Mouse (Mus musculus): ENCODE measurements around the gene Slc4a5. TPM values are rescaled to one million over a fixed set of nuclear protein-coding genes. Genes with fewer than 3 reads are reported as not detected.
A peak's percentile ranks its signal among the peaks of the same experiment; 100 is the strongest.
"Not testable (repeated sequence)": the region's sequence is repeated elsewhere in the genome, so short reads cannot be mapped to it uniquely, and the experiment has no call there.

Slc4a5 gene
- total RNA-seq, 4 experiments from 2014 or later, result not detected

DNA sequence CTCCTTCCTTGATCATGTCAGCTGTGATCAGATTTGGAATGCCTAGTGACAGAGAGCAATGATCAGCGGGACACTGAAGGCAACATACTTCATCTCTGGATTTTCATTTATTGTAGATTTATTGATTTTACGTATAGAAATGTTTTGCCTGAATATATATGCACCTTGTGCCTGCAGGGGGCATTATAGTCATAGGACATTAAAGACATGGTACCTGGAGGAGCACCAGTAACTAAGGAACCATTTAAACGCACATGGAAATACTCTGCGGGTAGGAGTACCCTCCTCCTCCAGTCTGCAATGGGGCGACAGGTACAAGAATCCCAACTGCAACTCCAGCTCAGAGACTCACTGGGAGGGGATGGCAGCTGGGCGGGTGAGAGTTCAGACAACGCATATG lies 89.4 kb downstream of the Slc4a5 start:
- no peak for DNase-seq (ENCODE audit: low spot score)

DNA sequence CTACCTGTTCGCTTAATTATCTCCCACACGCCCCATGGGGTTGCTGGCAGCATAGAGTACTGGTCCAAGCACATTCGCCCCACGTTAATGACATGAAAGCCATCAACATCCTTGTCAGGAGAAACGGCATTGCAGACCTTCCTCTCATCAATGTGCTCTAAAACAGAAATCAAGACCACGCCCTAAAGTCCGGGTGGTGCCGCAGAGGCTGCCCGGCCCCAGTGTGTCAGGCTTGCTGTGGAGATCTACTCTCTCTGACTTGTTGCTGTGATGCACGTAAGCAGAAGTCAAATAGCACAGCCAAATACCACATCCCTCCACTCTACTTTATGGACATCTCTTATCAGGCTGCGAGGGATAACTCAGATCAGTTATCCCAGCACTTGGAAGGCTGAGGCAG lies 91.6 kb downstream of the Slc4a5 start:
- DNase-seq (ENCODE audit: low spot score), result no peak

DNA sequence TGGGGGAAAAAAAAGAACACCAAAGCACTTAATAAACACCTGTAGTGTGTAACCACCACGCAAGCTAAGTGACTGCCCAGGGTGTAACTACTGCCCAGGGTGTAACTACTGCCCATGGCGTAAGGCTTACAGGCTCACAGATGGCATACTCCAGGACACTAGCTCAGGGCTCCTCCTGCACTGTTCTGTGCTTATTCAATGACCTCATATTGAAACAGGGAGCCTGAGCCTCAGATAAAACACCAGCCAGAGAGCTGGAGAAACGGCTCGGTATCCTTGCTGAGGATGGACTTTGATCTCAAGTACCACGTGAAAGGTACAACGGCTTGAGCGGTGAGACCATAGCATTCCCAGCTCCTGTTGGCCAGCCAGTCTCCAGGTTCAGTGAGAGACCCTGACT lies 92.4 kb downstream of the Slc4a5 start:
- DNase-seq (ENCODE audit: low spot score), result no peak

DNA sequence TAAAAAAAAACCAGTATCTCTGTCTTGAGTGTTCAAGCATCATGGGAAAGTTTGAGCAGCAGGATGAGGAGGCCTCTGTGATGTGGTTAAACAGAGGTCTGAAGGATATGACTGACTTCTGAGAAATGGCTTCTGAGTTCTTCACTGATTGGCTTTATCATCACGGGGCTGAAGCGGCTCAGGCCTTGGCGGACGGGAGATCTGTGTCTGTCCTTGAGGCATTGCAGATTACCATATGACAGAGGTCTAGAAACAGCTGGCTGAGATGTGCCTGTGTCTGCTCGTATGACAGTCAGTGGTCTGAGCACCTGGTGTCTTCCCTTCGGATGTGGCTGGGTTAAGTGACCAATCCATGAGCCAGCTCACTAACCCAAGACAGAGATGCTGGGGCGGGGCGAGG lies 92.9 kb downstream of the Slc4a5 start:
- DNase-seq (ENCODE audit: low spot score), result no peak

DNA sequence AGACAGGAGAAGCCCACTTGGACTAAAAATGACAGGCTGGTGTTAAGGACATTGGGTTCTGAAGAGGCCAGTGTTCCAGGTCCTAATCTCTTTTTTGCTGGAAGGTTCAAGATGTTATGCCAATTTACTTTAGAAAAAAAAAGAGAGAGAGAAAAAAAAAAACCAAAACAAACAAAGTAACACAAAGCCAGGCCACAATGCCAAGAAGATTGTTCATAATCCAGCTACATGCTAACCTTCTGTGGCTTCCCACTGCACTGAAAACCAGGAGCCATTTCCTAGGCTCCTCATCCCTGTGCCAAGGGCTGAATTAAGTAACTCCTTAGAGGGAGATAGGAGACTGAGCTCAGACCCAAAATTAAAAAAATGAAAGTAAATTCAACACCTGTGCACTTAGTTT lies 95.7 kb downstream of the Slc4a5 start:
- no peak for DNase-seq (ENCODE audit: low spot score)

DNA sequence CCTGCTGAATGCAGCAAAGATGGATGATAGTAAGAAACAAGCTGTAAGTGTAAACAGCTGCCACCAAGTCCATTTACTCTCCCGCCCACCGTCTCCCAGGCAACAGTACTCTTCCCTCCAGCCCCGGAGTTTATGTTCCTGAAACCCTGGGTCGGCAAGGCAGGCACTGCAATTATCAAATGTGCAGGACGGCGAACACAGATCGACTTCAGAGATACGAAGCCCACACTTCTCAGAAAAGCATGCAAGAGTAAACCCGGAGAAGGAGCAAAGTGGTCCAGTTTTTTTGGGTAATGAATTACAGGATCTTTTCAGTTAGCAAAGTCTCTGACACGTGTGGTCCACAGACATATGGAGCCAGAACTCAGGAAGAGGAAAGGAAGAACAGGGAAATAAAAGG lies 96.4 kb downstream of the Slc4a5 start:
- no peak for DNase-seq (ENCODE audit: low spot score)

DNA sequence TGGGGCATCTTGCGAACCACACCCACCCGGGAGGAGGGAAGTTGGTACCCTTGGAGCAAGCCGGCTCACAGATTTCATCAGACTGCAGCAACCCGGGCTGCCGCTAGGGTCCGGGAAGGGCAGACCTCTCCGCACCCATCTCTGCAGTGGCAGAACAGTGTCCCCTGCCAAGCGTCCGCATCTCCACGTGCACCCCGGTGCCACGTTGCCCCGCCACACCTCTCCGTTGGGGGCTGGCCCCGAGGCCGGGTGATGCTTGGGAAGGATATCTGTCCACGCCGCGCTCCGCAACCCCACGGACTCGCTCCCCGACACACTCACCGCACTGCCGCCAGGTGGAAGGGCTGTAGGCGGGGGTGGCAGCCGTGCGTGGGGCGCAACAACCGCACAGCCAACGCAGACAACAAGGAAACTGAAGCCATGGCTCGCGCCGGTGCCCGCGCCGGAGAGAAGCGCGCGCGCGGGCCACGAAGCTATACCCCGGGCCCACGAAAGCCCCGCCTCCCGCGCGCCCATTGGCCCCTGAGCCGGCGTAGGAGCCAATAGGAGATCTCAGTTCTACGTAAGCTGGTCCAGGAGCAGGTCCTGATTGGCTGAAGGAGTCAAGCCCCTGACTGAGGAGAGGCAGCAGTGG lies 97.6 kb downstream of the Slc4a5 start:
- peak; percentile 92 for DNase-seq (ENCODE audit: low spot score)

DNA sequence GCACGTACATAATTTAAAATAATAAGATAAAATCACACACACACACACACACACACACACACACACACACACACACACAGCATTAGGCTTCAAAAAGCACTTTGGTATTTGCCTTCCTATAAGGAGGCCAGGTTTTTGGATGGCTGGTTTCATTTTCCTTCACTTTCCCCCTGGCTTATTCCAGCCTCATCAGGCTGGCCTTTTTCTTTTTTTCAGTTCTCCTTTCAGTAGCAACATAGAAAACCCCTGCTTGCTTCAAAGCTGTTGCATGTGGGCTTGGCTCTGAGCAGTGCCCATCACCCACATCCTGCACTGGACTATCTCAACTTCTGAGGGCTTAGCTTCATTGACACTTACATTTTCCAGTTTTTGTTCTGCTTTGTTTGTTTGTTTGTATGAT lies 102.3 kb downstream of the Slc4a5 start:
- no peak for DNase-seq (ENCODE audit: low spot score)

DNA sequence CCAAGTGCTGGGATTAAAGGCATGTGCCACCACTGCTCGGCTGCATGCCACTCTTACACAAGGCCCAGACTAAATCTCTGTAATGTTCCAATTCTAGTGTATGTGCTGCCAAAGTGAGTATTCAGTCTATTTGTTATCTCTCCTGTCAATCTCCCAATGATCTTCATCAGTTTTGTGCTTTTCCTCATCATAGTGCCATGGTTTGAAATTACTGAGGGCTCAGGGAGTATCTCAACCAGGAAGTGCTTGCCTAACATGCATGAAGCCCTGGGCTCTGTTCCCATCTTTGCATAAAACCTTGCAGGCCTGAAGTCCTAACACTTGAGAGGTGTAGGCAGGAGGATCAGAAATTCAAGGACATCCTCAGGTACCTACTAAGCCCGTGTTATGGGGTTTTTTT lies 103.2 kb downstream of the Slc4a5 start:
- no peak for DNase-seq (ENCODE audit: low spot score)

DNA sequence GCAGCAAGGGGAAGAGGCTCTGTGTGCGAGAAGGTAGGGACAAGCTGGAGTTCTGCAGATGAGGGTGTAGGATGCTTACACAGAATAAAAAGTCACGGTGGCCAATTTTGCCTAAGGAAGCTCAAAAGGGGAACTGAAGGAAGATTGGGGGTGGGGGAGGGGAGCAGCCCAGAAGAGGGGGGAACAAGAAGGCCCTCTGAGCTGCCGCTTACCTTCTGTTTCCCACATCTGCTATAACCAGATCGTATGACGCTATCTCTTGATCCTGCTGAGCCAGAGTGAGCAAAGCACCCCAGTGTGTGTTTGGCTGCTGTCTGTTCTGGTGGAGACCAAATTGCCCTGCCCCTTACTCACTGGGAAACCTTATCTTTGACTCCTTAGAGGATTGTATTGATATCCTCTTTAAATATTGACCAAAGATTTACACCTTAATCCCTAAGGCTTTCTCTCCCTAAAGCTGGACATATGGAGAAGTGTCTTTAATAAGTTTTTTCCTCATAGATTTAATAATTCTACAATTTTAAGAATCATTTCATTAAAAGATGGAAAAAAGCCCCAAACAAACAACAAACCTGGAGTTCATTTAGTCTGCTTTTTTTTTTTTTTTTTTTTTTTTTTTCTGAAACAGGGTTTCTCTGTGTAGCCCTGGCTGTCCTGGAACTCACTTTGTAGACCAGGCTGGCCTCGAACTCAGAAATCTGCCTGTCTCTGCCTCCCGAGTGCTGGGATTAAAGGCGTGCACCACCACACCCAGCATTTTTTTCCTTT lies 104.2 kb downstream of the Slc4a5 start:
- DNase-seq (ENCODE audit: low spot score), result no peak

DNA sequence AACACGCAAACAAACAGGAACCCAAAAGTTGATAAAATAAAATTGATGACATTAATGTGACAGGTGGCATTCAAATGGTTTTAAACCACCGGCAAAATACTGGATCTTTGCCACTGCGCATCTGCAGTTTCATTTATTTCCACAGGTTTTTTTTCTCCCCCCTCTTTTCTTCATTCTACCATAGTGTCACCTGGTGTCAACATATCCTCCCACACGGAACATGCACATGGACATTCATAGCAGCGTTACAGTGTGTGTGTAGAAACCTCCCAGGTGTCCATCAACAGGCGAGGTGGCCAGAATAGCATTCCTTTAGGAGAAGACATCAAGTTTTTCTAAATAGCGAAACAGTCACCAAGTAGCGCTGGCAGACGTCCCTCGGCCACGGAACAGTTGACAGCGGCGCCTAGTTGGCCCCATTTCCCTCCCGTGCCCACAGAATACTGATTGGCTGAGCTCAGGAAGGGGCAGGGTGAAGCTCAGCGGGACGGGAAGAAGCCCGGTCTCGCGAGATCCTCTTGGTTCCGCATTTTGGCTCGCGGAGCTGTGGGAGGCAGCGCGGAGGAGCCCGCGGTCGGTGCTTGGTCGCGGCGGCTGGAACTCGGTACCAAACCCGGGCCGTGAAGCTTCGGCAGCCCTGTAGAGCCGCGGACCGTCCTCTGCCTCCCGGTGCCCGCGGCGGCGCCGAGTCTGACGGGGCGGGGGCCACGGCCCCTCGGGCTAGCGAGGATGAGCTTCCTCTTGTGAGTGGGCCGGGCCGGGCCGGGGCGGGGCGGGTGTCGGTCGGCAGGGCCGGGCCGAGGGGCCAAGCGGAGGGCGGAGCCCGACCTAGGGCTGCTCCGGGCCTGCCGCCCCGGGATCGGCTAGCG lies 106.1 kb downstream of the Slc4a5 start, which contains the start of the genes Mthfd2 and Mob1a:
Gene Mthfd2, minus strand, starts transcription at position 384 of the 869 bp plus-strand sequence.
Gene Mob1a, plus strand, starts transcription at position 492 of the 869 bp plus-strand sequence.
- DNase-seq (ENCODE audit: low spot score), result peak; percentile 96

DNA sequence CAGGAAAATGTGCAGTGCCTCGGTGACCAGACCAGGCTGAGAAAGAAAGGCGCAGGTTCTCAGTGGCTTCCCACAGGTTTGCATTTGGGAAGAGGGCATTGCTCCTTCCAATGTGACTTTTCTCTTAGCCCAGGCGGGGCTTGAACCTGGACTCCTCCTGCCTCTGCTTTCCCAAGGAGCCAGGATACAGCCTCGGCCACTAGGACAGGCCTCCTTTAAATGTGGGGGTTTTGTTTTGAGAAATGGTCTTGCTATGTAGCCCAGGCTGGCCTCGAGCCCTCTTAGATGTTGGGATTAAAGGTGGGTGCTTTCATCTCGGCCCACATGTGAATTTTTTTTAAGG lies 106.7 kb downstream of the Slc4a5 start:
- DNase-seq (ENCODE audit: low spot score), result no peak

DNA sequence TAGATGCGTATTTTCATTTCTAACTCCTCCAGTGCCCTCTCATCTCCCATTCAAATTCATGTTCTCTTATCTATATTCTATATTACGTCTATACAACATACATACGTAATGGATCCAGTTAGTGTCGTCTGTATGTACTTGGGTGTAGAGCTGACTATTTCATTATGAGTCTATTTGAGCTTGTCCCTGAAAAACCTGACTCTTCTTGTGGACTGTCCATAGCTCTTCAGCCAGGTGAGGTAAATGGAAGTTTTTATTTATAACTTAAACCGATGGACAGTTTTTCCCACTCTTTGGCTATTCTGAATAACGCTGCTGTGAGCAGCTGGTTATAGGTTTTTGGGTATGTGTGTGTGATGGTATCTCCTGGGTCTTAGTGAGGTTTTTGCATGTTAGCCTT lies 107.1 kb downstream of the Slc4a5 start:
- no peak for DNase-seq (ENCODE audit: low spot score)

DNA sequence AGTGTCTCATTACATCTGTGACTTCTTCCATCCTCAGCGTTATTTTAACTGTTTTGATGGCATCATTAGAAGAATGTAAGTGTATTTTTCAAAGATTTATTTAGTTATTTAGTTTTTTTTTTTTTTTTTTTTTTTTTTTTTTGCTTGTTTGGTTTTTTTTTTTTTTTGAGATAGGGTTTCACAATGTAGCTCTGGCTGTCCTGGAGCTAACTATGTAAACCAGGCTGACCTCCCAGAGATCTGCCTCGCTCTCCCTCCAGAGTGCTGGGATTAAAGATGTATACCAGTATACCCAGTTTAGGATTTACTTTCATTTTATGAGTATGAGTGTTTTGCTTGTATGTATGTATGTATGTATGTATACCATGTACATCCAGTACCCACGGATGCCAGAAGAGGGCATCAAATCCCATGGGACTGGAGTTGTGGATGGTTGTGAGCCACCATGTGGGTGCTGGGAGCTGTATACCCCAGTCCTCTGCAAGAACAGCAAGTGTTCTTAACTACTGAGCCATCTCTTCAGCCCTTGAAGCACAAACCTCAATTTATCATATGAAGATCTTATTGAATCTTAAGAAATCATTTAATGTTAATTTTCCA lies 108.1 kb downstream of the Slc4a5 start:
- no peak for DNase-seq (ENCODE audit: low spot score)

DNA sequence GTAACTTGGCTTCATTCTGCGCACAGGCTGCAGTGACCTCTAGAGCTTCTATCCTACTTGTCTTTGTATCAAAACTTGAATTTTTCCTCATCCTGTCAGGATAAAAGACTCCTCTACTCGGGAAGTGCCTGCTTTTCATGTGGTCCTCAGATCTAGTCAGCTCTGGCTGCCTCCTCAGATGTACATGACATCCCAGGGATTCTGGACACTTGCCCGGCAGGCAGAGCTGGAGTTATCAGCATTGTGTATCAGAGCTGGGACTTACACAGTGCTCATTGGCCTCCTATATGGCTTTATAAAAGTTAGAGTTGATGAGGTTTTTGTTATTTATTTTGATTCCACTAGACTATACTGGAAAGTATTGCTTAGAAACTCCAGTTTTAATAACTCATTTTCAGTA lies 121.8 kb downstream of the Slc4a5 start:
- no peak for DNase-seq (ENCODE audit: low spot score)

DNA sequence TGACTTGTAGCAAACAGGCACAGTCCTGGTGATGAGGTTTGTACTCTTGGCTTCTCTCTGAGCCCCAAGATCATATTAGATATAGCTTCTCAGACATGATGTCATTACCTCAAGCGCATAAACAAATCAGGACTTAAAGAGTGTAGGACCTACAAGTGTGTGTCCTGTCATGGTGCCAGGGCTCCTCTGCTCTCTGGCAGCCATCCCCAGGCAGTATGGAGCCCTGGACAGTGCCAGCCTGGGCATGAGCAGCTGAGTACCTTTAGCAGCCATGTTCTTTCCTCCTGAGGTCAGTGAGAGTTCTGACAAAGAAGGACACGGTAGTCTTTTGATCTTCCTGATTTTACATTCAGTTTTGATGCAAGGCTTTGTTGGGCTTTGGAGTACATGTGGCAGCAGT lies 123.3 kb downstream of the Slc4a5 start:
- no peak for DNase-seq (ENCODE audit: low spot score)

DNA sequence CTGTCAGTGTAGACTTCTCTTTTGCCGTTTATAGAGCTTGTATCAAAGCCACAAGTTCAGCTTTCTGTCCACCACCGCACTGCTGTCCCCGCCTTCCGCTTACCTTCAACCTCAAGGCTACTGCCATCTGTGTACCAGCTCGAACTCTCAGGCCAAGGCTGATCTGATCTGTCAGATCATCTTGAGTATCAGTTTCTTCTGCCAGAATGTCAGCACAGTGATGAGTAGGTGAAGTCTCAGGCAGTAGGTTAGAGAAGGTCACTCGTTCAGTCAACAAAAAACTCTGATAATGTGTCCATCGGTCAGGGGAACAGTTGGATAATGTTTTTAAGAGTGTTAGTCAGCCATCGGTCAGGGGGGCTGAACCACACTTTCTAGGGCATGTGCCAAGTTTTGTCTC lies 125.7 kb downstream of the Slc4a5 start:
- DNase-seq (ENCODE audit: low spot score), result not testable (repeated sequence)

DNA sequence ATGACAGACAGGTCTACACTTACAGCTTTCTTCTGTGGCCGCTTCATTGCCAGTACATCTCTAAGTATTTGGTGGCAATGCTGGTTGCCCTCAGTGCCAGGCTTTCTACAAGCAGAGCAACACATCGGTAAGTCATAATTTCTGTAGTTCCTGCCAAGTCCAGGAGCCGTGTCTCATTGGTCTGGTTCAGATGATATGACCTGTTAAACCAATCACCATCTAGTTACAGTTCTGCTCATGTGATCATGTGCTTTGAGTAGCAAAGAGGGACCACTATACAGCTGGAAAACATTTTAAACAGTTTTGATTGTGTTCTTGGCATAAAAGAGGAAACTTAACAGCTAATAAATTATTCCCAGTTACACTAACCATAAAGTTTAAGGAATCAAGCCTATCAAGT lies 128.3 kb downstream of the Slc4a5 start:
- no peak for DNase-seq (ENCODE audit: low spot score)

DNA sequence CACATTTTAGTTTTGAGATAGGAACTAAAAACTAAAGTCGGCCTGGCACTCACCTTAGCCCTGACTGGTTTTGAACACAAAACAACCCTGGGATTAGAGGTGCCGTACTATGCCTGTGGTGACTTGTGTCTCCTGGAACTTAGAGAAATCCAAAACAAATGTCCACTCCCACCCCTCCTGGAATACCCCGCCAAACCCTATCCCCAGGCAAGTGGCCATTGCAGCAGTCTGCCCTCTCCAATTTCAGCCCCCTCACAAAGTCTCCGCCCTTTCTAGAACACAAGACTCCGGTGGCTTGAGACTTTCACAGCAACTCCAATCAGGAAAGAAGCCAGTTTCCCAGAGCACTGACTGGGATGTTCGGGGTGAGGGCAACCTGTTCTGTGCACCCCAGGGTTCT lies 129.2 kb downstream of the Slc4a5 start, which contains the start of gene Bola3:
Gene Bola3, plus strand, starts transcription at position 275 of the 400 bp plus-strand sequence.
- DNase-seq (ENCODE audit: low spot score), result no peak

DNA sequence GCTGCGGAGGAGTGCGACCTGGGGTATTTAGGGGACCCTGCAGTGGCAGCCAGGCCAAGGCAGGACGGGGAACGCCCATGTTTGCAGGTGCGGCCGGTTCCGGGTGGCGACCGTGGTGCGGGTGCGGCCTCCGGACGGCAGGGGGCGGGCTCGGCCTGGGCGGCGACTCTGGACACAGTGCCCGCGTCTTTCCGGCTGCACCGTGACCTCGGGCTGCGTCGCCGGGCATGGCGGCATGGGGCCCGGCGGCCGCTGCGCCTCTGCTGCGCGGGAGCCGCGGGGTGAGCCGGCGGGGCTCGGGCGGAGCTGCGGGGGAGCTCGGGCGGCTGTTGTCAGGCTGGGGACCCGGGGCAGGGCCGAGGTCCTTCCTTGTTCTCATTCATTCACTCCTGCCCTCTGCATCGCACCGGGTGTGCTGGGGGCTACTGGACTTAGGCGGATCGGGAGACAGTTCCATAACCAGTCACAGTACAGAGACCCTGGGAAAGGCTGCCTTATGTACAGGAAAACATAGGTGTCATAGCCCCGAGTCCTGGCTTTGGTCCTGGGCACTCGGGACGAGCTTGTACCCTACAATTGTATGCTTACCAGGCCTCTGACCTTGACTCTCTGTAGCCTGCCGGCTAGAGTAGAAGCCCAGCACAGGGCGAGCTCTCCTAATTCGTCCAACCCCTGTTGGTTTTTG lies 129.8 kb downstream of the Slc4a5 start:
- peak; percentile 87 for DNase-seq (ENCODE audit: low spot score)

DNA sequence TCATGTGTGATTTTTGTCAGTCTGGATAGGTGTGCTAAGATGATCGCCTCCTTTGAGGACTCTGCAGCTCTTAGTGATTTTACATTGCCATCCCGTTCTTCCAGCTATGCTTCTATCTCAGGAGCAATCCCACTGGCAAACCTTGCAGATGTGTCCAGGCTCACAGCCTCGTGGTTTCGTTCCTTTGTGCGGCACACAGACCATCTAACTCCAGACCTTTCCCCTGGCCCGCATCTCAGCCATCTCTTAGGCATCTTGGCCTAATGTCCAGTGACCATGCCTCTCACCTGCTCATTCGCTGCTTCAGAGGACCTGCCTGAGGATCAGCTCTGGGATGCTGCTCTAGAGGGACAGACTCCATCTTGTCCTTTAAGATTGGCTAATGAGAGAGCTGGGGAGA lies 130.5 kb downstream of the Slc4a5 start:
- no peak for DNase-seq (ENCODE audit: low spot score)

Data from heart, adult 8-10 months (tissue).